Mouse (Mus musculus): ENCODE results near the gene Slc35g3.

The Slc35g3 gene

DNA sequence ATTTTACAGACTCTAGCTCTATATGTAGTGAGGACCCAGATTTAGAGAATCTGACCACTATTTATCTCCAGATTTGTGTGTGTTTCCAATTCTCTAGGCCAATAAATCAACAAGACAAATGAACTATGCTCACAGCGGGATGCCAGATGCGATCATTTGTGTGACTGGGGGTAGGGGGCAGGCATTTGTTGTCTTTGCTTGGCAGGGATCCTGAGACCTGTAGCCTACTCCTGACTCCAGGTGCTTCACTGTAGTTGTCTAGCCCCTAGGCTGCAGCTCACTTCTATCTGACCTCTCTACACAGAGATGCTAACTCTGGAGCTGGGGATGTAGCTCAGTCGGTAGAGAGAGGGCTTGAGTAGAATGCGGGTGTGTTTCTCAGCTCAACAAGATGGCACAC lies 20.1 kb upstream of the Slc35g3 start:
- no peak for DNase-seq

DNA sequence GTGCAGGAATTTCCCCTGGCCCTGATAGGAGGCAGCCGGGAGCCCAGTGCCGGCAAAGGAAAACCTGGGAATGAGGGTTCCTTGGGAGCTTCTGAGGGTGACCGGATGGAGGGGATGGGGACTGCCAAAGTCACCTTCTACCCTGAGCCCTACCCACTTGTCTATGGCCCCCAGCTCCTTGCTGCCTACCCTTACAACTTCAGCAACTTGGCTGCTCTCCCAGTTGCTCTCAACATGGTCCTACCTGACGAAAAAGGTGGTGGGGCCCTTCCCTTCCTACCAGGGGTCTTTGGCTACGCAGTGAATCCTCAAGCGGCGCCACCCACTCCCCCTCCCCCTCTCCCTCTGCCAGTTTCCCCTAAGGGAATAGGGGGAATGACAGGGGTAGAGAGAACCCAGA lies 17.2 kb upstream of the Slc35g3 start:
- DNase-seq, result no peak

- DNase-seq, result peak; percentile 49 to 53
These were observed 16.7 kb upstream of the Slc35g3 start for GRCm38 (mm10) chr11:69778258-69778982.

GRCm38 (mm10) chr11:69777504-69778257 lies 15.9 kb upstream of the Slc35g3 start:
- DNase-seq, result no peak

DNA sequence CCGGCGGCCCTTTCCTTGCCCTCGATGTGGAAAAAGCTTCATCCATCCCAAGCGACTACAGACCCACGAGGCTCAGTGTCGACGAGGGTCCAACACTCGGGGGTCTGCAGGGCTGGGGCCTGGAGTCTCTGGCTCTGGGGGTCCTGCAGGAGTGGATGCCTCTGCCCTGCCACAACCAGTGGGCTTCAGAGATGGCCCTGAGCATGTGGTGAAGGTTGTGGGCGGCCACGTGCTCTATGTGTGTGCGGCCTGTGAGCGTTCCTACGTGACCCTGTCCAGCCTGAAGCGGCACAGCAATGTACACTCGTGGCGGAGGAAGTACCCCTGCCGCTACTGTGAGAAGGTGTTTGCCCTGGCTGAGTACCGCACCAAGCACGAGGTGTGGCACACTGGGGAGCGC lies 14.7 kb upstream of the Slc35g3 start:
- no peak for DNase-seq

DNA sequence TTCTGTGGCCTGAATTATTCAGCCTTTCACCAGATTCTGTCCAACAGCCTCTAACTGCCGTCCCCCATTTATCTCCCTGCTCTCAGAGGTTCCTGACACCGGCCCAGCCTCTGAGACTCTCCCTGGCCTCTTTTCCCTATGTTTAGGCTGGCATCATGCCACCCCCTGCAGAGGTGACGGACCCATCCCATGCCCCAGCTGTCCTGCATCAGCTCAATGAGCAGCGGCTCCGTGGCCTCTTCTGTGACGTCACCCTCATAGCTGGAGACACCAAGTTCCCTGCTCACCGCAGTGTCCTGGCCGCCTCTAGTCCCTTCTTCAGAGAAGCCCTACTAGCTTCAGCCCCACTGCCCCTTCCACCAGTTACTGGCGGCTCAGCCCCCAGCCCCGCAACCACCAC lies 13.9 kb upstream of the Slc35g3 start:
- DNase-seq, result no peak

DNA sequence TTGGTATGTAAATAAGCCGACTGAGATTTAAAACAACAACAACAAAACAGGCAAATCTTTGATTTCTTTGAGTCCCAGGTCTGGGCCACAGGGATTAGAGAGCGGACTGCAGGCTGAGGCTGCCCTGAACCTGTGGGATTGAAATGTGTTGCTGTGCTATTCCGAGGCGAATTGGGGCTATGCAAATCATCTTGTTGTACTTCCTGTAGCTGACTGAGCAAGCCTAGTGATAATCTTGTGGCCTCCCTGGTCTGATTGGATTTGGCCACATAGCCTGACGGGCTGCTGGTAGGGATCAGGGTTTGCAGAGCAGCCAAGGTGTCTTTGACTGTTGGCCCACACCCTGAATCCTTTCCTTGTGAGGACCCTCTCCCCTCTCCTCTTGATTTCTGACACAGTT lies 13.2 kb upstream of the Slc35g3 start:
- DNase-seq, result no peak

- no peak for DNase-seq
These were observed 5.8 kb upstream of the Slc35g3 start for GRCm38 (mm10) chr11:69767625-69767909.

DNA sequence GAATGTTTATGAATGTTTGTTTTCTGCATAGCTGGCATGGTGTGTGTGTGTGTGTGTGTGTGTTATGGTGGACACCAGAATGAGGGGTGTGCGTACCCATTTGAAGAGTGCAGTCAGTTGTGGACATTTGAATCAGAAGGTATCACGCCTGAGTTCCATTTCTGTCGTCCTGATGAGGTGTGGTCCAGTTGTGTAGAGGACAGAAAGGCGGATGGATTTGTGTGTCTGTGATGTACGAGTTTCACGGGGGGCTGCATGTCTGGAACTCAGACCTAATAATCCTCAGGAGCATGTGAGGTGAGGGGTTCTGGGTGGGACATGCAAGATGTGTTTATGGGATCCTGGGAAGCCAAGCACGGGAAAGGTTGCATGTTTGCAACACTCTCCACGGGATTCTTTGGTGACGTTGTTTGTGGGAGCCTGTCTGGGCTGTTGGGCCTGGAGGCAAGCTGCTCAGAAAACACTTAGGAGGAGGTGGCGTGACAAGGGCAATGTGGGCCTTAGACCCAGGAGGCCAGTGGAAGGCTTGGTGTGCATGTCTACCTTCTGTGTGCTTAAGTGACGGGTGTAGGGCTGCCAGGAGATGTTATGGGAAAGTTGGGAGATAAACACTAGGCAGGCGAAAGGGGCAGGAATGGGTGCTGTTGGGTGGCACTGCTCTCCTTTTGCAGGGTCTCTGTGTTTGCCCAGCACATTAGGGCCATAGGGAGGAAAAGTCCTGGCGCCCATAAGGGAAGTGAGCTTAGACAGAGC lies 5.3 kb upstream of the Slc35g3 start:
- DNase-seq, result no peak

DNA sequence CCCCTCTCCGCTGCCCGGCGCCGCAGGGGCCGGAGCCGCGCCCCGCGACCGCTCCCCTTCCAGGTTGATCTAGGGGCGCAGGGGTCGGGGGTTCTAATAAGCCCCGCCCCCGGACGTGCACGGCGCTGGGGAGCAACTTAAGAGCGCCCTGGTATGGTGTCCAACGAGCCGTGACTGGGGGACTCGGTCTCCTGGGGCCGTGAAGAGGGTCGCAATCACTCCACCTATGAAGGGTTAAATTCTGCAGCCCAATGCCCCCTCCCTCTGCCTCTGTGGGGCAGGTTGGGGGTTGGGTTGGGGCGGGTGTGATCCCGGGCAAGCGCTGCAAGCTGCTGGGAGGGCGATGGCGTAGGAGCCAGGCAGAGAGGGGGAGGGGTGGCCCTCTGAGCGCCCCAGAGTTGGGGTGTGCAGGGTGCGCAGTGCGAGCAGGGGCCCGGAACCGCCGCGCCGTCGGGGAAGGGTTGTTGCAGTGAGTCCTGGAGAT lies 4.4 kb upstream of the Slc35g3 start:
- peak; percentile 70 to 77 for DNase-seq

DNA sequence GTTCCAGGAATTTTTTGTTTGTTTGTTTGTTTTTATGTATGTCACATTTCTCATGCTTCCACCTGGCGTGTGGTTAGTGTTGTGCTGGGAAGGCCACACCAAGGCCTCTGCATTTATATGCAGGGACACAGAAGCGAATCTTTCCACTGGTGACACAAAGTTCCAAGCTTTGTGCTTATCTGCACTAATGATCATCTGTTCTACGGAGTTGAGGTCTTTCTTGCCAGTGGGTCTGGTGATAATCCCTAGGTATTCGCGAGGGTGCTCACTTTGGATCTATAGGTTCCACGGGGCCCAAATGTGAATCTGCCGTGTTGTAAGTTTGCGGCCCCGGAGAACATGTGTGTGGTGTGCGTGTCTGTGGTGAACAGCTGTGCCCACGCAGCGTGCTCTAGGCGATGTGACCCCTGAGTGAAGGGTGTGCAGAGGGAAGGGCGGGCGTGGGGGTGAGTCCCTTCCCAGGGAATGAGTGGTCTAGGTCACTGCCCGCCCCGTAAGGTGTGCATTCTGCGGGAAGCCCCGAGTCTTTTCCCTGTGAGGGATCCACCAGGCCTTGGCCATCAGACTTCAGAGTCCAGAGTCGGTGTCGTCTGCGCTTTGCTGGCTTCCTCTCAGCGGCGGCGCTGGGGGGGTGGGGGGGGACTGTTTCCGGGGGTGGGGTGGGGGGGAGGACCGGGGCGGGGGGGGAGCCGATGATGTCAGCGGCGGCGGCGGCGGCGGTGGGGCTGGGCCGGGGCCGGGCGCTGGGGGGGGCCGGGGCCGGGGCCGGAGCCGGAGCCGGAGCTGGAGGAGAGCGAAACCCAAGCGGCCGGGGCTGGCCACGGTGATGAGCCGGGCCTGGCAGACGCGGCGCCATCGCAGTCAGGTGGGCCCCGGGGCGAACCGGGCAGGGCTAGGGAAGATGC lies 3.7 kb upstream of the Slc35g3 start, which contains the start of gene Zbtb4:
TSS of gene Zbtb4 (plus strand) at position 692 of the 905 bp plus-strand sequence.
- DNase-seq, result peak; percentile 50 to 60

DNA sequence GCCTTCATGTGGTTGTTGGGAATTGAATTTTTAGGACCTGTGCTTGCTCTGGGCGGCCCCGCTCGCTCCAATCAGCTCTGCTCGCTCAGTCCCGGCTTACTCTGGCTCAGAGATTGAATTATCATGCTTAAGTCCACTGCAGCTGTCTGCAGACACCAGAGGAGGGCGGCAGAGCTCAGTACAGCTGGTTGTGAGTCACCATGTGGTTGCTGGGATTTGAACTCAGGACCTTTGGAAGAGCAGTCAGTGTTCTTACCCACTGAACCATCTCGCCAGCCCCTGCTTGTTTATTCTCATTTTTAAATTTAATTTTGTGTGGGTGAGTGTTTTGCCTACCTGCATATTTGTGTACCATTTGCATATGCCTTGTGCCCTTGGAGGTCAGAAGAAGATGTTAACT lies 1.8 kb upstream of the Slc35g3 start:
- no peak for DNase-seq

GRCm38 (mm10) chr11:69760901-69761200 lies 917 bp downstream of the Slc35g3 start:
- DNase-seq, result no peak

GRCm38 (mm10) chr11:69760160-69760900 lies 1.4 kb downstream of the Slc35g3 start:
- DNase-seq, result no peak

DNA sequence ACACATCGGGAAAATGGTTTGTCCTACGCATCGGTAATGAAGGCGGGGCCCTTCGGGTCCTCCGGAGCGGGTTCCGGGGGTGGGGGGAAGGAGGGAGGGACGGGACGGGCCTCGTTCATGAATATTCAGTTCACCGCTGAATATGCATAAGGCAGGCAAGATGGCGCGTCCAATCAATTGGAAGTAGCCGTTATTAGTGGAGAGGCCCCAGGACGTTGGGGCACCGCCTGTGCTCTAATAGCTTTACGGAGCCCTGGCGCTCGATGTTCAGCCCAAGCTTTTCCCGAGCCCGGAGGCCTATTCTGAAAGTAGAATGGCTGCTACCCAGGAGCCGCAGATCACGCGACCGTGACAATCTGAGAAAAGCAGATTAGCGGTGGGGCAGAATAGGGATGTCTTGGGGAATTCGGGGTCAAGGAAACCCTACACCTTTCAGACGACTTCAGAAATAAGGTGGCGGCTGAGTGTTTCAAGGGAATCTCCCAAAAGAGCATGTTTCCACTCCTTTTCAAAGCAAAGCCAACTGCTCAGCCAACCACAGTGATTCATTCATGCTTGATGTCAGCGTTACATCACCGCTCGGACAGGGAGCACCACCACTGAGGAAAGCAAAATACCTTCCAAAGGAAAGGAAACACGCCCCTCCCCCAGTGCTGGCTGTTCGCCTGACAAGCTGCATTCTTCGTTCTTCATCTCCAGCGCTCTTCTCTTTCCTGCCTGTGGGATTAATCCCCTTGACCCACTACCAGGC lies 2.6 kb downstream of the Slc35g3 start:
- DNase-seq, result peak; percentile 90

GRCm38 (mm10) chr11:69758478-69758970 lies 3.2 kb downstream of the Slc35g3 start, which contains the start of gene Polr2a:
Gene Polr2a, minus strand, starts transcription at chr11:69758637.
- DNase-seq, result peak; percentile 97 to 99

DNA sequence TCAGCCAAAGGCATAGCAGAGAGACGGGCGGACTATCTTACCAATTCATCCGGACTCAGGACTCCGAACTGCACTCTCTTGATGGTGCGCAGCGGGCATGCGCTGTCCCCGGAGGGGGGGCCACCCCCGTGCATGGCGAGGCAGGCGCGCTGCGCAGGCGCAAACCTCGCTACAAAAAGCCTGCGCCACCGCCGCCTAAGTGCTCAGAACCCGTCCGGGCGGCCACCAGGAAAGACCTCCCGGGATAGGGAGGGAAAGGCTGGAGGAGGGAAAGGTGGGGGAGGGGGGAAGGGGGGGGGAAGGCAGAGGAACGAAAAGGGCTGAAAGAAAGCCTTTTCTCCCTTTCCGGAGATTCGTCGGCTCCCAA lies 3.7 kb downstream of the Slc35g3 start:
- peak; percentile 98 to 99 for DNase-seq

DNA sequence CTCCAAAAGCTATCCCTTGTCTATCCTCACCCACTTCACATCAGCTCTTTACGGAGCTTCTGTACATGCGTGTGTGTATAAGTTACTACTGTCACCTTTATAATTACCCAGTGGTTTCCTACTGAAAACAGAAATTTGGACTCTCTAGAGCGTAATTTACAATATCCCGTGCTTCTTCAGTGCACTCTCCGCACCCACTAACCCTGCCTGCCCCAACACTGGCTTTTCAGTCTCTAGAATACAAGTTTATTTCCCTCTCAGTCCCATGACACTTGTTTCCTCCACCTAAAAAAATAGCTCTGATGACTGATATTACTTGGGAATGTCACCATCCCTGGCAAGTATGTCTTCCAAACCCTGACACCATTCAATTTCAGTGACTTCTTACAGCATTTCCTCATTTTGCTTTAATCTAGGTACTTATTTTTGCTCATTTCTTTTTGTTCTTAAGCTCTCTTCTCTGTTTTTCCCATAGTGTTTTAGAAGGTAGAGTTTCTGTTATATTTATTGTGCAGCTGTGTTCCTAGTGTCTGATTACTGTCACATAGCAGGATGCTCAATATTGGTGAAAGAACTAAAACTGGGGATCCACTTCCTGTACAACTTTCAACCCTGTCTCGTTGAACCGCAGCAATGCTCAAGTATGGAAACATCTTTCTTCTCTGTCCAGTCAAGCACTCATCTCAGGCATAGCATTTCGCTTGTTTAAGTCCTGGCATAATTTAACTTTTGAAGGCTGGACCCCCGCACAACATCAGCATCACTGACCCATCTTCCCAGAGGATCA lies 4.3 kb downstream of the Slc35g3 start:
- no peak for DNase-seq

DNA sequence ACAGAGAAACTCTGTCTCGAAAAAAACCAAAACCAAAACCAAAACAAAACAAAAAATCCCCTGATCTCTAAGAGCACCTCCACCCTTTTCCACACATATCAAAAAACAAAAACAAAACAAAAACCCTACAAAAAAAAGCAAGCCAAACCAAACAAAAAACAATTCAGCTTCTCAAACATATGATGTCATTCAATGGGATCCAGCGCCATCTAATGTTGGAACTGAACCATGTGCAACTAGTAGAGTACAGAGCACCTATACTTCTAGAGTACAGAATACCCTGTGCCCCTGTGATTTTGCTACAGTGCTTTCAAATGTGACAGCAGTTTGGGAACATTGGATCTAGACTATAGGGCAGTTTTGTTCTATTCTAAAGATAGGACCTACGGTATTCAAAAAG lies 7.1 kb downstream of the Slc35g3 start:
- DNase-seq, result peak in 1 of 2 experiments; percentile 50

DNA sequence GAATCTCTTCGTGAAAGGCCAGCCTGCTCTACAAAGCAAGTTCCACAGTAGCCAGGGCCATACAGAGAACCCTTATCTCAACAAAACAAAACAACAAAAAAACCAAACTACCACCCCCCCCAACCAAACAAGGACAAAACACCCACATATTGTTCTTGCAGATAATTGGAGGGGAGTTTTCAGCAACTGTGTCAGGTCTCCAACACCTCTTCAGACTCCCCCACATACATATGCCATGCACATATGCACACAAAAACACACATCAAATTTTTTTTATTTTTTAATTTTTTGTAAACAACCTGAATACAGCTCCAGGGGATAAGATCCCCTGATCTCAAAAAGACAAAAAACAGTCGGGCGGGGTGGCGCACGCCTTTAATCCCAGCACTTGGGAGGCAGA lies 7.5 kb downstream of the Slc35g3 start:
- DNase-seq, result no peak

Measured in cerebellum, postnatal 36 days (tissue).